Mouse (Mus musculus) Muller cell, postnatal 12 days (primary cell): ENCODE data around the gene Tbx21.

ENCODE experiments used
- DNase-seq: peaks from one replicate; pipeline ENCODE4 v3.0.0-alpha.2; 2015; ENCODE audit errors: inconsistent ontology term

Gene Tbx21

GRCm38 (mm10) chr11:97083401-97084140, 31.6 kb downstream of the Tbx21 start:
- no peak for DNase-seq

- DNase-seq = no peak
Measured at GRCm38 (mm10) chr11:97082977-97083376, 32.2 kb downstream of the Tbx21 start.

GRCm38 (mm10) chr11:97080291-97080690, 34.8 kb downstream of the Tbx21 start:
- no peak for DNase-seq

GRCm38 (mm10) chr11:97078751-97079150, 36.4 kb downstream of the Tbx21 start:
- no peak for DNase-seq

- no peak for DNase-seq
Measured at GRCm38 (mm10) chr11:97074235-97074634, 40.9 kb downstream of the Tbx21 start.

GRCm38 (mm10) chr11:97072533-97072932, 42.6 kb downstream of the Tbx21 start:
- peak; percentile 79 for DNase-seq

GRCm38 (mm10) chr11:97071129-97071528, 44.0 kb downstream of the Tbx21 start:
- no peak for DNase-seq

GRCm38 (mm10) chr11:97069770-97070169, 45.4 kb downstream of the Tbx21 start:
- no peak for DNase-seq

GRCm38 (mm10) chr11:97069333-97069732, 45.8 kb downstream of the Tbx21 start:
- no peak for DNase-seq

GRCm38 (mm10) chr11:97066656-97067360, 48.3 kb downstream of the Tbx21 start:
- DNase-seq = no peak

GRCm38 (mm10) chr11:97065538-97066295, 49.4 kb downstream of the Tbx21 start:
- no peak for DNase-seq

GRCm38 (mm10) chr11:97063921-97064295, 51.2 kb downstream of the Tbx21 start:
- DNase-seq = no peak

- DNase-seq = peak; percentile 43
Measured at GRCm38 (mm10) chr11:97063274-97063920, 51.7 kb downstream of the Tbx21 start.

GRCm38 (mm10) chr11:97052219-97052646, 62.9 kb downstream of the Tbx21 start:
- no peak for DNase-seq

GRCm38 (mm10) chr11:97050944-97051586, 64.1 kb downstream of the Tbx21 start:
- DNase-seq = peak; percentile 46

GRCm38 (mm10) chr11:97050216-97050943, 64.8 kb downstream of the Tbx21 start, which contains the start of gene Osbpl7:
TSS of gene Osbpl7 (plus strand) at chr11:97050628.
- peak; percentile 76 for DNase-seq

GRCm38 (mm10) chr11:97049492-97050085, 65.5 kb downstream of the Tbx21 start:
- no peak for DNase-seq

- peak; percentile 85 for DNase-seq
Measured at GRCm38 (mm10) chr11:97048090-97048650, 67.0 kb downstream of the Tbx21 start.
